Mouse (Mus musculus) forebrain, embryonic 11.5 days (tissue): ENCODE results near the gene Slc4a1ap. TPM values are rescaled to one million over a fixed set of nuclear protein-coding genes. Genes with fewer than 3 reads are reported as not detected.
"Not testable (repeated sequence)": the region's sequence is repeated elsewhere in the genome, so short reads cannot be mapped to it uniquely, and the experiment has no call there.

Source experiments
- ATAC-seq: fragments of 200-750 bp; cut with Nextera tagmentation; replicated peaks from 2 replicates; pipeline ENCODE4 v1.8.0; 2017; ENCODE audit warnings: moderate TSS enrichment; ENCODE audit not compliant: low FRiP score
- DNase-seq: peaks from one replicate; pipeline ENCODE4 v3.0.0-alpha.2; 2017; ENCODE audit warnings: low spot score
- H3K27ac ChIP-seq: fragments of 300-500 bp; sonication (generic); 2 replicates; pipeline ENCODE4 v1.5.1; 2014; ENCODE audit warnings: low read depth, low read length
- H3K27me3 ChIP-seq: fragments of 300-500 bp; sonication (generic); 2 replicates; pipeline ENCODE4 v1.6.1; 2014; ENCODE audit warnings: mild to moderate bottlenecking, low read length, mixed read lengths; ENCODE audit not compliant: control insufficient read depth, insufficient read depth
- H3K36me3 ChIP-seq: fragments of 300-500 bp; sonication (generic); 2 replicates; pipeline ENCODE4 v1.6.1; 2014; ENCODE audit warnings: mild to moderate bottlenecking, low read length, moderate library complexity, mixed read lengths; ENCODE audit not compliant: control insufficient read depth, insufficient read depth
- H3K4me1 ChIP-seq: fragments of 300-500 bp; sonication (generic); replicated peaks from 2 replicates; pipeline ENCODE4 v1.6.1; 2014; ENCODE audit warnings: low read length, mixed read lengths; ENCODE audit not compliant: control insufficient read depth, insufficient read depth
- H3K4me2 ChIP-seq: fragments of 300-500 bp; sonication (generic); 2 replicates; pipeline ENCODE4 v1.6.1; 2014; ENCODE audit warnings: low read depth, mild to moderate bottlenecking, low read length, moderate library complexity, mixed read lengths; ENCODE audit not compliant: severe bottlenecking
- H3K4me3 ChIP-seq: fragments of 300-500 bp; sonication (generic); 2 replicates; pipeline ENCODE4 v1.5.1; 2014; ENCODE audit warnings: low read depth, low read length
- H3K9ac ChIP-seq: fragments of 300-500 bp; sonication (generic); 2 replicates; pipeline ENCODE4 v1.6.1; 2014; ENCODE audit warnings: low read length
- H3K9me3 ChIP-seq: fragments of 300-500 bp; sonication (generic); 2 replicates; pipeline ENCODE4 v1.6.1; 2016; ENCODE audit warnings: low read length, mixed read lengths; ENCODE audit not compliant: control insufficient read depth
- WGBS: fragments of 180-500 bp; shearing (Covaris S2); extraction: QIAGEN DNeasy Blood & Tissue Kit; methylation state at CpG from one replicate; pipeline ENCODE4 v1.1.7; 2014; 5-methylcytosine and 5-hydroxymethylcytosine counted together
- polyA plus RNA-seq: library from polyadenylated mRNA; unstranded; fragments of >200 nt; fragmentation: Nextera tagmentation; extraction: Ambion mirVana; gene quantifications from 2 replicates; pipeline ENCODE4 v1.2.1, GENCODE M21; 2014

The Slc4a1ap gene
- polyA plus RNA-seq, 1 experiment from 2014 or later: 33.3 TPM

DNA sequence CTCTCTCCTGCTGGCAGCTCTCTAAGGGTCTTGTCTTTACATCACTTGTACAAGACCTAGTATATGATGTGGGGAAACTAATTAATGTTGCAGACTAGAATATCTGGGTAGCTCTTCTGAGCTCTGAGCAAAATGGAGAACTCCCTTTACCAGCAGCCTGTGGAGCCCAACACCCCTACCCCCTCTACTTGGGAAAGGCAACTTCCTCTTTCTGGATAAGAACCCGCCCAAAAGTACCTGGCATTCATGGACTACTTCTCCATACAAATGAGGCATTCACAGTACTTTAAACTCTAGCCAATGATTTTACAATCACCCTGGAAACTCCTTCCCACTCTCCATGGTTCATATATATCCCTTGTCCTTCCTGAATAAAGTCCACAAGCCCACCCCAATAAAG lies 14.3 kb upstream of the Slc4a1ap start:
- ATAC-seq (no peak), DNase-seq (no peak)
- Histone ChIP-seq H3K9ac (no peak overlapping the region), H3K27ac (no peak overlapping the region), H3K4me1 (no peaks in the 10 kb centered on the region), H3K27me3 (no peaks in the 10 kb centered on the region), H3K9me3 (no peaks in the 10 kb centered on the region), H3K4me2 (no peak overlapping the region), H3K36me3 (peaks cover 5% of the 10 kb centered on the region), H3K4me3 (no peak overlapping the region)
- 82% methylated on average over 1 of the region's 1 CpGs for WGBS

DNA sequence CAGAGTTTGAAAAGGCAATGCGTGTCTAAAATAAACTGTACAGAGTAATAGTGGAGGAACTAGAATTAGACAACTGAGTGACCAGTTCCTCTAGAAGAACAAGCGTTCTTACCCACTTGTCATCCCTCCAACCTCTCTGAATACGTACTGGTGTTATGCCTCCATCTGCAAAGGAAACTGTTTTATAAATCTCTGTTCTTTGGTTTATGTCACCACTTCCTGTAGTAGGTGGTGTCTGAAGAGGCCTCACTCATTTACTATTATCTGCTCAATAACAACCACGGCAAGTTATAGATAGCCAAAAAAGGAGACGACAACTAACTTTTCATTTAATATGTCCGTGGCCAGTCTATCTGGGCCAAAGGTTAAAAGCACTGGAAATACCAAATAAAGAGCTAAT lies 6.2 kb upstream of the Slc4a1ap start:
- WGBS: 95% methylated on average over 6 of the region's 6 CpGs
- Histone ChIP-seq H3K36me3 (peaks cover 2% of the 10 kb centered on the region), H3K4me1 (no peaks in the 10 kb centered on the region), H3K27me3 (no peaks in the 10 kb centered on the region), H3K9me3 (no peaks in the 10 kb centered on the region), H3K4me3 (no peak overlapping the region), H3K9ac (no peak overlapping the region), H3K27ac (no peak overlapping the region), H3K4me2 (no peak overlapping the region)
- no peak for DNase-seq
- ATAC-seq: no peak

DNA sequence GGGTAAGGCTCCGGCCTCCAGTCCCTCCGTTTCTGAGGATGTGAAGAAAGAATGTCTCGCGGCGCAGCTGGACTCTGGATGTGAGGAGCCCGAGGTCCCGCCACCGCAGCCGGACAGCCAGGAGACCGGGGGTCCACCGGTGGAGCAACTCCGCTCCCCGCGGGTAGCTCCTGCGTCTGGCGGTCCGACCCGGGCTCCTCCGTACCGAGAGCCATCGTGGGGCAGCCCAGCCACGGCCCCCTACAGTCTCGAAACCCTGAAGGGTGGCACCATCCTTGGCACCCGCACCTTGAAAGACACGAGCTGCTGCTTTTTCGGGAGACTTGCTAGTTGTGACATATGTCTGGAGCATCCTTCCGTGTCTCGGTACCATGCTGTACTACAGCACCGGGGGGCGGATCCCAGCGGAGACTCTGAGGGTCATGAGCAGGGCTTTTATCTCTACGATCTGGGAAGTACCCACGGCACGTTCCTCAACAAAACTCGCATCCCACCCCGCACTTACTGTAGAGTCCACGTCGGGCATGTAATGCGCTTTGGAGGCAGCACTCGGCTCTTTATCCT lies 404 bp downstream of the Slc4a1ap start:
- Histone ChIP-seq H3K4me1 (no peaks in the 10 kb centered on the region; the same call in 1 of the 2 replicates), H3K4me2 (peak overlapping the region; percentile 84), H3K4me3 (peak overlapping the region; percentile 89), H3K9me3 (no peaks in the 10 kb centered on the region), H3K36me3 (no peaks in the 10 kb centered on the region; the same call in 1 of the 2 replicates), H3K9ac (peak overlapping the region; percentile 85), H3K27ac (no peak overlapping the region), H3K27me3 (no peaks in the 10 kb centered on the region)
- 4% methylated on average over 40 of the region's 40 CpGs for WGBS
- DNase-seq (no peak), ATAC-seq (no peak)

DNA sequence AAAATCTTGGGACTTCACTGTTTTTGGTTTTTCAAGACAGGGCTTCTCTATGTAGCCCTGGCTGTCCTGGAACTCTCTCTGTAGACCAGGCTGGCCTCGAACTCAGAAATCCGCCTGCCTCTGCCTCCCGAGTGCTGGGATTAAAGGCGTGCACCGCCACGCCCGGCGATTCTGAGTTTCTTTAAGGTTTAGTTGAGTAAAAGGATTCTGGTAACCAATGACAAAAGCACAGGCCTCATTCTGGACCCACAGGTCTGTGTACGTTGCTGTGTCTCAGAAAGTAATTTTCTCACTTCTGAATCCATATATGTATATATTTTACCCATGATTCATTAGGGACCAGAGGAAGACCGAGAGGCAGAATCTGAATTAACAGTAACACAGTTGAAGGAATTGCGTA lies 912 bp downstream of the Slc4a1ap start, which contains the start of gene Supt7l:
Supt7l (minus strand) TSS at position 101 of the 400 bp plus-strand sequence.
- ATAC-seq: not testable (repeated sequence)

DNA sequence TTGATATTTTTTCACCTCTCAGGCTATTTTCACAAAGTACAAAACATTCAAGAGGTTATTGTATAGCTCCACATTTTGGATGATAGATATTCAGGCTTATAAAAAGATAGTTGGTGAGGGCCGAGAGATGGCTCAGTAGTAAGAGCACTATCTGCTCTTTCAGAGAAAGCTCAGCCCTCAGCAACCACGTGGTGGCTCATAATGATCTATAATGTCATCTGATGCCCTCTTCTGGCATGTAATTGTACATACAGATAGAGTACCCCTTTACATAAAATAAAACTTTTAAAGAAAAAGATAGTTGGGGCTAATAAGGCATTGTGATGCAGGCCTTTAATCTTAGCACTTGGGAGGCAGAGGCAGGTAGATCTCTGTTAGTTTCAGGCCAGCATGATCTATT lies 1.8 kb downstream of the Slc4a1ap start:
- no peak overlapping the region for H3K4me2 ChIP-seq
- H3K9ac ChIP-seq: no peak overlapping the region
- DNase-seq: no peak
- no peaks in the 10 kb centered on the region for H3K9me3 ChIP-seq
- H3K27me3 ChIP-seq: no peaks in the 10 kb centered on the region
- ATAC-seq: no peak
- H3K4me3 ChIP-seq: no peak overlapping the region
- 58% methylated on average over 2 of the region's 2 CpGs for WGBS
- H3K4me1 ChIP-seq: no peaks in the 10 kb centered on the region; the same call in 1 of the 2 replicates
- no peak overlapping the region for H3K27ac ChIP-seq
- no peaks in the 10 kb centered on the region; the same call in 1 of the 2 replicates for H3K36me3 ChIP-seq

More for the DNA sequence above, 912 bp downstream of the Slc4a1ap start, which contains the start of gene Supt7l:
- 80% methylated on average over 11 of the region's 11 CpGs for WGBS
- not testable (repeated sequence) for H3K9me3 ChIP-seq, H3K36me3 ChIP-seq, H3K4me1 ChIP-seq, DNase-seq, H3K27ac ChIP-seq, H3K27me3 ChIP-seq
- Histone ChIP-seq H3K9ac (peak within 1 kb of the TSS; percentile 85), H3K4me3 (peak within 1 kb of the TSS; percentile 89), H3K4me2 (peak within 1 kb of the TSS; percentile 84)

DNA sequence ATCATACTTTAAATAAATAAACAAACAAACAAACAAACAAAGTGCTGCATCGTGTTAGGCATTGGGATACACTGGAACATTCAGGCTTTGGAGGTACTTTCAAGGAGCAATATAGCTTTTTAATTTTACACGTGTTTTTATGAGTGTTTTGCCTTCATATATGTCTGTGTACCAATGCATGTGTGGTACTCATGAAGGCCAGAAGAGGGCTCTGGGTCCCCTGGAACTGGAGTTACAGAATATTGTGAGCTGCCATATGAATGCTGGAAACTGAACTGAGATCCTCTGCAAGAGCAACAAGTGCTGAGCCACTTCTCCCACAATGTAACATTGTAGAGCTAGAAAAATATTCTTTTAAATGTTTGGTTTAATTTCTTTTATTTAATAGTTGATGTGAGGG lies 8.4 kb downstream of the Slc4a1ap start:
- Histone ChIP-seq H3K9me3 (no peaks in the 10 kb centered on the region), H3K4me2 (no peak overlapping the region), H3K4me3 (no peak overlapping the region), H3K36me3 (peaks cover 5% of the 10 kb centered on the region; the same call in 1 of the 2 replicates), H3K4me1 (no peaks in the 10 kb centered on the region), H3K9ac (no peak overlapping the region), H3K27me3 (no peaks in the 10 kb centered on the region), H3K27ac (no peak overlapping the region)
- whole genome bisulfite sequencing: 92% methylated on average over 2 of the region's 2 CpGs
- DNase-seq (no peak), ATAC-seq (no peak)

DNA sequence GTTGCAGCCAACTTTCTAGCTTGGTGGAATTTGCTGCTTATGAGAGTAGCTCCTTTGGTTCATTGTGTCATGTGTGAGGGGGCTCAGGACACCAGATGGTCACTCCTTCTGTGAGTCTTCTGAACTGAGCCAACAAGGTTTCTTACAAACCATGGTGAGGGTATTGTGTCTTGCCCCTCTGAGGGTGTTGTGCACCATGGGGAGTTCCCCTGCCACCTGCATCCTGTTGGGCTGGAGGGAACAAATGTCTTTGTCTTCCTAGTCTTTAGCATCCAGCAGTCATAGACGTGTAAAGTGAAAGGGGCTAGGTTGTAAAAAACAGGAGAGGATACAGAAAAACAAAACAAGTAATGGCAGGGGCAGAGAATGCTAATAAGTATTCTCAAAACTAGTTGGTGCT lies 32.6 kb downstream of the Slc4a1ap start:
- no peaks in the 10 kb centered on the region for H3K9me3 ChIP-seq
- H3K27ac ChIP-seq: no peak overlapping the region
- H3K4me3 ChIP-seq: no peak overlapping the region
- ATAC-seq (no peak), DNase-seq (no peak)
- no peaks in the 10 kb centered on the region; the same call in 1 of the 2 replicates for H3K36me3 ChIP-seq
- no peaks in the 10 kb centered on the region for H3K4me1 ChIP-seq
- H3K27me3 ChIP-seq: no peaks in the 10 kb centered on the region
- H3K4me2 ChIP-seq: no peak overlapping the region
- WGBS: 41% methylated on average over 1 of the region's 1 CpGs
- H3K9ac ChIP-seq: no peak overlapping the region

DNA sequence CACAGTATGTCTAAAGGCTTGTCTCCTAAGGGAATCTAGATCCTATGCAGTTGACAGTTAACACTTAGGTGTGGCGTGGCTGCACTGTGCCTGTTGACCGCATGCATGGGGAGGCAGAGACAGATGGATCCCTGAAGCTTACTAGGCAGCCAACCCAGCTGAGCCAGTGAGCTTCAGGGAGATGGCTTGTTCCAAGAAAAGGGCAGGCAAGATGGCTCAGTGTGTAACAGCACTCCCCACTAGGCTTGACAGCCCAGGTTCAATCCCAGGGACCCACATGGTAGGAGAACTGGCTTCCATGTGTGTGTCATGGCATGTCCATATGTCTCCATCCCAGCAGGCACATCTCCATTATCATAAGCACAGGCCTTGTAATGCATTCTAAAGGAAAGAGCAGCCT lies 33.6 kb downstream of the Slc4a1ap start:
- Histone ChIP-seq H3K36me3 (no peaks in the 10 kb centered on the region), H3K9ac (no peak overlapping the region), H3K27ac (no peak overlapping the region), H3K4me2 (no peak overlapping the region), H3K9me3 (no peaks in the 10 kb centered on the region), H3K27me3 (no peaks in the 10 kb centered on the region), H3K4me3 (no peak overlapping the region), H3K4me1 (no peaks in the 10 kb centered on the region)
- no peak for DNase-seq
- ATAC-seq: no peak
- WGBS: 96% methylated on average over 2 of the region's 2 CpGs

DNA sequence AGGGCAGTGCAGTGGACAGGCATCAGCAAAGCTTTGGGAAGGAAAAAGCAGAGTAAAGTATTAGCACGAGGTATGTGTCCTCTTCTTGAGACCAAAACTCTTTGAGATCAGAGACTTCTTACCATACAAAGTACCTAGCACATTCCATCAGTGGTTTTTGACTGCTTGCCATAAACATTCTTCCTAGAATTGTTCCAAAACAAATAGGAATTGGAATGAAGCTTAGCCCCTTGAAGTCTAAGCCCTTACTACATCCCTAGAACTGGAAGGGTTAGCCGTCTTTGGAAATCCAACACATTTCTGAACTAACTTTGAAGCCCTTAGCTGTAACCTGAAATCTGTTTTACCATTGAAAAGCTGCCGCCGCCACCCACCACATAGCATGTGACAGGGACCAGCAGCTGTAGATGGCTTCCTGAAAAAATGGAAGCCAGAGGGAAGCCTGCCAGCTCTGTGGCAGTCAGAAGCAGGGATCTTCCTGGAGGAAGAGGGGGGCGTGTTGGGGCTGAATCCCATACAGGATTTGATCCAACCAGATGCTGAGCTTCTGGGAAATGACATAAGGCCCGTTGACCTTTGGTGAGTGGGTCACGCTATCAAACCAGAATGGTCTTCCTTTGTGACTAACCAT lies 35.4 kb downstream of the Slc4a1ap start:
- H3K9me3 ChIP-seq: no peaks in the 10 kb centered on the region
- H3K4me2 ChIP-seq: no peak overlapping the region
- no peaks in the 10 kb centered on the region for H3K36me3 ChIP-seq
- no peaks in the 10 kb centered on the region for H3K4me1 ChIP-seq
- ATAC-seq (no peak), DNase-seq (no peak)
- H3K9ac ChIP-seq: no peak overlapping the region
- WGBS: 89% methylated on average over 7 of the region's 7 CpGs
- no peak overlapping the region for H3K27ac ChIP-seq
- H3K27me3 ChIP-seq: no peaks in the 10 kb centered on the region
- no peak overlapping the region for H3K4me3 ChIP-seq
